Mouse (Mus musculus): ENCODE results near the gene Ache. TPM values are rescaled to one million over a fixed set of nuclear protein-coding genes. Genes with fewer than 3 reads are reported as not detected.
"Not testable (repeated sequence)": the region's sequence is repeated elsewhere in the genome, so short reads cannot be mapped to it uniquely, and the experiment has no call there.

Gene Ache
- 90.2 and 97.1 TPM in 2 replicates for polyA plus RNA-seq (2012; rRNA removed)

DNA sequence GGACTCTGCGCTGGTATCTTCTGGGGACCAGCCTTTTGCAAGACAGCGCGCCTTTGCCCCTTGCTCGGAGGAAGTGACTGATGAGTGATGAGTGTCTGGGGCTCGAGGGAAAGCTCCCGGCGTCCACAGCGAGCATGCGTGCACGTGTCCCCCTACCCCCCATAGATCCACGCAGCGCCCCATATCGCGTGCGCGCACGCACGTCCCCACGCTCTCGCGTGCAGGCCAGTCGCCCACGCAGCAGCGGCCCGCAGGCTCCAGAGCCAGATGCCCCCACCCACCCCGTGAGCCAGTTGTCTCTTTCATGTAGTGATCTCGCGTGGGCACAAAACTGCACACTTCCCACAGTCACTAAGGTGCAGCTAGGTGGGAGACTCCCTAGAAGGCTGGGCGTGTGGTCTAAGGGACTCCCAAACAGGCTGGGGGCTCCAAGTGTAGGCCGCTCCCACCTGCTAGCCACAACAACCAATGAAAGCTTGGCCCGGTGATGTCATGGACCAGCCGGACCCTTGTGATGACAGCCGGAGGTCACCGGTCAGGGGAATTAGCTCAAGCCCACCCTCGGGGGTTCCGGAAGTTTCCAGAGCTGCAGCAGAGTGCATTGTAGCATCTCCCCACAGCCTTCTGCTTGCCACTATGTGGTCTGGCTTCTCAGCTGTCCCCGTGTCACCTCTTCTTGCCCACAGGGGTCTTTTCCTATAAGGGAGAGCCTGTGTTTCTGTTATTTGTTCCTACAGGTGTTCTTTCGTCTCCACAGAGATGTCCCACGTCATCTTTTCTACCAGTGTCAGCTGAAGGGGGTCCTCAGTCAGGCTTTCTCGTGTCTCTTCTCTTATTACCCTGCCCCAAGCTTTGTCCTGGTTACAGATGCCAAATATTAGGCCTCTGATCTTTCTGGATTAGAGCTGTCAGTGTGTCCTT lies at the start of gene Ache:
Ache (plus strand) TSS at position 488 of the 921 bp plus-strand sequence.
- TF ChIP-seq POLR2A (IDR thresholded peaks at IDR 0.05; ENCODE audit: control insufficient read depth, extremely low read depth, insufficient read depth, low read length, poor library complexity) (no peak), CTCF (IDR thresholded peaks at IDR 0.05; ENCODE audit: borderline replicate concordance, control insufficient read depth, extremely low read depth, insufficient read depth, low read length, poor library complexity) (0 out of 2 replicates have a peak, but pooled peaks have one; percentile 32)
- peak within 1 kb of the TSS; percentile 19; the same call in 1 of the 2 replicates for H3K4me3 ChIP-seq (ENCODE audit: control insufficient read depth, insufficient read depth, low read length)
- H3K4me1 ChIP-seq (replicated peaks; ENCODE audit: control insufficient read depth, insufficient read depth, low read length), result peaks cover 21% of the 10 kb centered on the region
- H3K27me3 ChIP-seq (ENCODE audit: control insufficient read depth, insufficient read depth, low read length), result peaks cover 18% of the 10 kb centered on the region; the same call in 1 of the 2 replicates
- peak; percentile 21 for DNase-seq
- no peaks in the 10 kb centered on the region for H3K36me3 ChIP-seq (ENCODE audit: control insufficient read depth, insufficient read depth, low read length)
- no peak within 1 kb of the TSS for H3K27ac ChIP-seq (ENCODE audit: control insufficient read depth, insufficient read depth, low read length)
- WGBS, result 7% methylated on average over 40 of the region's 40 CpGs

GRCm38 (mm10) chr5:137263897-137264720 lies 23.2 kb upstream of the Ache start:
- DNase-seq, result no peak
- H3K4me3 ChIP-seq (ENCODE audit: control insufficient read depth, insufficient read depth, low read length), result no peak overlapping the region
- H3K27ac ChIP-seq (ENCODE audit: control insufficient read depth, insufficient read depth, low read length), result no peak overlapping the region
- H3K36me3 ChIP-seq (ENCODE audit: control insufficient read depth, insufficient read depth, low read length), result no peaks in the 10 kb centered on the region
- H3K4me1 ChIP-seq (replicated peaks; ENCODE audit: control insufficient read depth, insufficient read depth, low read length), result peaks cover 18% of the 10 kb centered on the region
- WGBS, result 67% methylated on average over 14 of the region's 14 CpGs
- no peak for TF ChIP-seq POLR2A (IDR thresholded peaks at IDR 0.05; ENCODE audit: control insufficient read depth, extremely low read depth, insufficient read depth, low read length, poor library complexity)
- TF ChIP-seq CTCF (IDR thresholded peaks at IDR 0.05; ENCODE audit: borderline replicate concordance, control insufficient read depth, extremely low read depth, insufficient read depth, low read length, poor library complexity), result no peak
- H3K27me3 ChIP-seq (ENCODE audit: control insufficient read depth, insufficient read depth, low read length), result no peaks in the 10 kb centered on the region

DNA sequence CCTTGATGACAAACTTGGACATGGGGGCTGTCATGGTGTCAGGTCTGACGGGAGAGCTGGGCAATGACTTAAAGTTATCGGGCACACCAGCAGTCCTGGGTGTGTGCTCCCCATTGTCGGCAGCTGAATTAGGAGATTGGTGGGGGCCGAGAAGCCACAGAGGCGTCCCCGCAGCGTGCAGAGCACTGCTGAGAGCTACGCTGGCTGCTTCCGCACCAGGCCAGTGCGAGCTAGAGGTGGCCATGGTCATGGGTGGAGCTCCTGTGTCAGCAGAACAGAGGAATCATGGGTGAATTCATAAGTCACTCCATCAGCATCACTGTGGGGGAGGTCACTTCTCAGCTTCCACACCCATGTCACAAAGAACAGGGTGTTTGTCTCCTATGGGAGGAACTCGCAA lies 22.5 kb upstream of the Ache start:
- no peaks in the 10 kb centered on the region for H3K36me3 ChIP-seq (ENCODE audit: control insufficient read depth, insufficient read depth, low read length)
- H3K27me3 ChIP-seq (ENCODE audit: control insufficient read depth, insufficient read depth, low read length), result no peaks in the 10 kb centered on the region
- peaks cover 18% of the 10 kb centered on the region for H3K4me1 ChIP-seq (replicated peaks; ENCODE audit: control insufficient read depth, insufficient read depth, low read length)
- H3K4me3 ChIP-seq (ENCODE audit: control insufficient read depth, insufficient read depth, low read length), result no peak overlapping the region
- 97% methylated on average over 11 of the region's 11 CpGs for whole genome bisulfite sequencing
- TF ChIP-seq CTCF (IDR thresholded peaks at IDR 0.05; ENCODE audit: borderline replicate concordance, control insufficient read depth, extremely low read depth, insufficient read depth, low read length, poor library complexity) (no peak), POLR2A (IDR thresholded peaks at IDR 0.05; ENCODE audit: control insufficient read depth, extremely low read depth, insufficient read depth, low read length, poor library complexity) (no peak)
- H3K27ac ChIP-seq (ENCODE audit: control insufficient read depth, insufficient read depth, low read length), result no peak overlapping the region
- no peak for DNase-seq

GRCm38 (mm10) chr5:137268131-137268910 lies 19.0 kb upstream of the Ache start:
- no peak for TF ChIP-seq CTCF (IDR thresholded peaks at IDR 0.05; ENCODE audit: borderline replicate concordance, control insufficient read depth, extremely low read depth, insufficient read depth, low read length, poor library complexity)
- TF ChIP-seq POLR2A (IDR thresholded peaks at IDR 0.05; ENCODE audit: control insufficient read depth, extremely low read depth, insufficient read depth, low read length, poor library complexity), result no peak
- Histone ChIP-seq H3K36me3 (ENCODE audit: control insufficient read depth, insufficient read depth, low read length) (no peaks in the 10 kb centered on the region), H3K4me1 (replicated peaks; ENCODE audit: control insufficient read depth, insufficient read depth, low read length) (peaks cover 18% of the 10 kb centered on the region), H3K27me3 (ENCODE audit: control insufficient read depth, insufficient read depth, low read length) (no peaks in the 10 kb centered on the region), H3K27ac (ENCODE audit: control insufficient read depth, insufficient read depth, low read length) (peak overlapping the region; percentile 41; the same call in 1 of the 2 replicates), H3K4me3 (ENCODE audit: control insufficient read depth, insufficient read depth, low read length) (peak overlapping the region; percentile 41)
- peak; percentile 70 for DNase-seq
- WGBS, result 2% methylated on average over 18 of the region's 18 CpGs

- peak; percentile 35 for DNase-seq
- WGBS, result 62% methylated on average over 18 of the region's 18 CpGs
- Histone ChIP-seq H3K4me3 (ENCODE audit: control insufficient read depth, insufficient read depth, low read length) (no peak overlapping the region), H3K27me3 (ENCODE audit: control insufficient read depth, insufficient read depth, low read length) (no peaks in the 10 kb centered on the region), H3K36me3 (ENCODE audit: control insufficient read depth, insufficient read depth, low read length) (no peaks in the 10 kb centered on the region), H3K27ac (ENCODE audit: control insufficient read depth, insufficient read depth, low read length) (no peak overlapping the region), H3K4me1 (replicated peaks; ENCODE audit: control insufficient read depth, insufficient read depth, low read length) (no peaks in the 10 kb centered on the region)
- TF ChIP-seq CTCF (IDR thresholded peaks at IDR 0.05; ENCODE audit: borderline replicate concordance, control insufficient read depth, extremely low read depth, insufficient read depth, low read length, poor library complexity) (no peak), POLR2A (IDR thresholded peaks at IDR 0.05; ENCODE audit: control insufficient read depth, extremely low read depth, insufficient read depth, low read length, poor library complexity) (no peak)
Observed at GRCm38 (mm10) chr5:137277360-137278342, 9.7 kb upstream of the Ache start.

DNA sequence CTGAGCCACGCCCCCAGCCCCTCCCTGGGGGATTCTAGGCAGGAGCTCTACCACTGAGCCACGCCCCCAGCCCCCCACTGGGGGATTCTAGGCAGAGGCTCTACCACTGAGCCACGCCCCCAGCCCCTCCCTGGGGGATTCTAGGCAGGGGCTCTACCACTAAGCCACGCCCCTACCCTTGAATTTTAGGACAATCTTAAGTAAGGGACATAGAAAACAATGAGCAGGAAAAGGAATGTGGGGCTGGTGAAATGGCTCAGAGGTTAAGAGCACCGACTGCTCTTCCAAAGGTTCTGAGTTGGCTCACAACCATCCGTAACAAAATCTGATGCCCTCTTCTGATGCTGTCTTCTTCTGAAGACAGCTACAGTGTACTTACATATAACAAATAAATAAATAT lies 2.9 kb upstream of the Ache start:
- not testable (repeated sequence) for DNase-seq; H3K36me3 ChIP-seq (ENCODE audit: control insufficient read depth, insufficient read depth, low read length); H3K4me3 ChIP-seq (ENCODE audit: control insufficient read depth, insufficient read depth, low read length); H3K27ac ChIP-seq (ENCODE audit: control insufficient read depth, insufficient read depth, low read length)
- Histone ChIP-seq H3K27me3 (ENCODE audit: control insufficient read depth, insufficient read depth, low read length) (peaks cover 18% of the 10 kb centered on the region; the same call in 1 of the 2 replicates), H3K4me1 (replicated peaks; ENCODE audit: control insufficient read depth, insufficient read depth, low read length) (peaks cover 21% of the 10 kb centered on the region)
- 92% methylated on average over 6 of the region's 6 CpGs for WGBS
